Mouse (Mus musculus) embryonic stem cell, embryonic (primary cell): Measurements from ENCODE around the gene Cped1.

Source experiments
- CTCF ChIA-PET, 4 experiments: fragments of 300-600 bp in 2 of 4; fragments of 350-600 bp in 2 of 4; sonication (Branson Sonifier 250); formaldehyde crosslinking; loops; one replicate each; lab custom pipeline; 2022; ENCODE audit warnings: inconsistent platforms in 2 of 4; lab: Charles Lee
- POLR2A ChIA-PET, 4 experiments: fragments of 300-600 bp in 2 of 4; fragments of 350-600 bp in 2 of 4; sonication (Branson Sonifier 250); formaldehyde crosslinking; loops; one replicate each; lab custom pipeline; 2022; ENCODE audit warnings: antibody characterized with exemption in 4 of 4, inconsistent platforms in 1 of 4; lab: Charles Lee

Gene Cped1

GRCm38 (mm10) chr6:22288004-22288736 lies 302.5 kb downstream of the Cped1 start, which contains the start of gene Wnt16:
Gene Wnt16, plus strand, starts transcription at chr6:22288227.
- CTCF ChIA-PET = interaction anchor here in 3 of 4 experiments (0.6 to 1.8 kb wide), 8 partner anchors 15 to 221 kb away, joined by 3 to 8 read pairs (median 4); partner anchors contain the start of gene Fam3c (in 1 of the 3)
- POLR2A ChIA-PET = interaction anchor here in 2 of 4 experiments (0.6 to 3.0 kb wide), 8 partner anchors 15 to 1155 kb away, joined by 3 to 12 read pairs (median 3); partner anchors contain the start of gene Fam3c (in 1 of the 2)

GRCm38 (mm10) chr6:22288737-22289460 lies 303.2 kb downstream of the Cped1 start:
- ChIA-PET POLR2A (interaction anchor here in 2 of 4 experiments (0.6 to 3.0 kb wide), 10 partner anchors 9 to 1154 kb away, joined by 3 to 12 read pairs (median 3); partner anchors contain the start of gene Fam3c (in 1 of the 2)), CTCF (interaction anchor here (0.6 to 1.8 kb wide), 11 partner anchors 15 to 221 kb away, joined by 3 to 8 read pairs (median 4); partner anchors contain the start of gene Fam3c (in 2 of the 4))

- CTCF ChIA-PET = interaction anchor here in 2 of 4 experiments (0.6 to 1.8 kb wide), 3 partner anchors 67 to 203 kb away, joined by 3 to 5 read pairs (median 3); partner anchors contain the start of gene Fam3c (in 1 of the 2)
Observed at GRCm38 (mm10) chr6:22289461-22290021, 303.8 kb downstream of the Cped1 start.

GRCm38 (mm10) chr6:22290790-22291189 lies 305.1 kb downstream of the Cped1 start:
- POLR2A ChIA-PET = no interaction called here
- CTCF ChIA-PET = no interaction called here

More at GRCm38 (mm10) chr6:22289461-22290021, 303.8 kb downstream of the Cped1 start:
- POLR2A ChIA-PET = interaction anchor here in 1 of 4 experiments (0.7 to 1.4 kb wide), 3 partner anchors 10 to 467 kb away, joined by 3 to 7 read pairs (median 3); no protein-coding TSS in a partner anchor

- ChIA-PET POLR2A (no interaction called here), CTCF (no interaction called here)
Observed at GRCm38 (mm10) chr6:22292056-22292455, 306.3 kb downstream of the Cped1 start.

- ChIA-PET POLR2A (interaction anchor here in 1 of 4 experiments (0.7 kb wide), 1 partner anchor 63 kb away, joined by 3 read pairs; no protein-coding TSS in a partner anchor), CTCF (no interaction called here)
Observed at GRCm38 (mm10) chr6:22293922-22294321, 308.2 kb downstream of the Cped1 start.

GRCm38 (mm10) chr6:22297028-22297427 lies 311.3 kb downstream of the Cped1 start:
- POLR2A ChIA-PET = interaction anchor here in 1 of 4 experiments (0.6 to 1.3 kb wide), 4 partner anchors 13 to 142 kb away, joined by 3 read pairs; no protein-coding TSS in a partner anchor
- CTCF ChIA-PET = no interaction called here

- POLR2A ChIA-PET = no interaction called here
- CTCF ChIA-PET = no interaction called here
Observed at GRCm38 (mm10) chr6:22298059-22298458, 312.3 kb downstream of the Cped1 start.
